Mouse (Mus musculus): ENCODE results near the gene Senp7.
A peak's percentile ranks its signal among the peaks of the same experiment; 100 is the strongest.
"Not testable (repeated sequence)": the region's sequence is repeated elsewhere in the genome, so short reads cannot be mapped to it uniquely, and the experiment has no call there.

The Senp7 gene

DNA sequence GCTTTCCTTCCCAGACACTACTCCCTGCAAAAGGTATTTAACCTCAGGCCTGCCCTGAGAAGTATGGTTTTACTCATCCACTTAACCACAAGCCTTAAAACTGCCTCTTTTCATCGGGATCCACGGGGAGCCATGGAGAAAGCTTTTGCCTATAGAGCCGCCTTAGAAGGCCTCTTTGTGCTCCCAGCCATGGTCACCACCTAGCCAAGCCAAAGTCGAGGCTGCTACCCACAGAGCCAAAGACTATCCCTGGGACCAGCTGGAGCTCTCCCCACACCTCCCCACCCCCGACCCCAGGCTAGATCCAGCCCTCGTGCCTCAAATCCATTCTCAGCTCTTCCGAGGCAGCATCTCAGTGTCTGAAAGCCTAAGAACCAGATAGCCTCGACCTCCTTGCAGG is 18.0 kb downstream of the Senp7 start:
- DNase-seq (ENCODE audit: low read depth), result no peak

DNA sequence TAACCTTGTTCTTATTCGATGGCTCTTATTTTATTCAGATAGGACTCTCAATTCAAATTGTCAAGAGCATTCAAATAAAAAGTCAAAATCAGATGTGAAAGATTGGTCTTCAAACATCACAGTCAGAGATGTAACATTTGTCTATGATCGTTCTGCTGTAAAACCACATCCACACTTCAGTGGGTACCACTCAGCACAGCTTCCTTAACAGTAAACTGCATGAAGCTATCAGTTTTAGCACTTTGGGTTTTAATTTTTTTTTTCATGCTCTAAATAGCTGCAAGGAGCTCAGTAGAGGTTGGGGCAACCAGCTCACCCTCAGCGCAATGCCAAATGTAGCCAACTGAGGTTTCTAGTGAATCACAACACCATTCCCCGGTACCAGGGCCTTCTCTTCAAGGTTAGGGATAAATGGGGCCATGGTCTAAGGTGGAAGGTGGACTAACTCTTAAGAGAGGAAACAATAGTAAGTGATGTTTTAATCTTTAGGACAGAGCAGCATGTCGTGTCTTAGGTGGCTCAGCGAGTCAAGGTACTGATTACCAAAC is 20.5 kb downstream of the Senp7 start:
- no peak for DNase-seq (ENCODE audit: low read depth)

DNA sequence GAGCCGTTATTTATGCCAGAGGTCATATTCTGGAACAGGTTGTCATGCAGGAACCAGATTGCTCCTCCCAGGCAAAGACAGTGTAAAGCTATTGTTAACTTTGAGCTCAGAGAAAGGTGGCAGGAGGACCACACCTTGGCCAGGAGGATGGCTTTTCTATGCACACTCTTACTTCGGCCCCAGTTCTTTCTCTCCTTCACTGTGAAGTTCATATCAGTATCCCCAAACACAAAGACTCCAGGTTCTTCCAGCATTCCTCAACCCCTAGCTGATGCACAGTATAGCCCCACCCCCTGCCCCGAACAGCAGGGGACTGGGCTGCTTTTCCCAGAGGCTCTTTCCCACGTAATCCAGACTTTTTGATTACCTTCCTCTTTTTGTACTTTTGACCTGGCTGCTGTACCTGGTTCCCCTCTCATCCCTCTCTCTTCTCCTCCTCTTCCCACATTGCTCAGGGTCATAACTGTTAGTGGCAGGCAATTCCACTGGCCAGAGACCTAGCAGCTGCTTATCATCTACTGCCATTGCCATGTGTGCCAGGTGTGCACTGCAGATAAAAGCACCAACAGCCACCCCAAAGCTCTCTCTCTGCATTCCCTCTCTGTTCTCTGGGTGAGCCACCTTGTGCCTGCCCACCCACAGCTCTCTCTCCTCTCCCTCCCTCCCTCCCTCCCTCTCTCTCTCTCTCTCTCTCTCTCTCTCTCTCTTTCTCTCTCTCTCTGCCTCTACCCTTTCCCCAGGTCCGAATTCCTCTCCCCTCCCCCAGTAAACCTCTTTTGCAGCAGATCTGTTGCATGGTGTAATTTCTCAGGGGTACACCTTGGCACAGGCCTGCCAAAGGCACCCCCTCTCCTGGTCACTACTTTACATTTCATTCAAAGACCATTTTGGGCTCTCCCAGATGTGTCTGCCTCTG is 23.4 kb downstream of the Senp7 start:
- no peak for DNase-seq (ENCODE audit: low read depth)

DNA sequence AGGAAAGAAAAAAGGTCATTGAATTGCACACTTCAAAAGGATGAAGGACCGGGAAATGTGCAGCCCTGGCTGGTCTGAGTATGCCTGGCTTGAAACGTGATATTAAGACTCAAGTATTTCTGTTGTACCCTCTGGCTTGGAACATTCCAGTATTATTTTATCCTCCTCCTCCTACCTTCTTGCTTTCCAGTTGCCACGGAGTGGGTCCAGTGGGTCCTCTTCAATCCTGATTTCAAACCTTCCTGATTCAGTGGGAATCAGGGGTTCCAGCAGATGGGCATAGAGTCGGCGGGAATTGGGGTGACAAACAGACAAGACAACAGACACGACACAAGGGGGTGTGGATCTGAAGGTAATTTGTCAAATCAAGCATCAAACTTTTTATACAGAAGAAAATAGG is 24.4 kb downstream of the Senp7 start:
- DNase-seq (ENCODE audit: low read depth), result no peak

DNA sequence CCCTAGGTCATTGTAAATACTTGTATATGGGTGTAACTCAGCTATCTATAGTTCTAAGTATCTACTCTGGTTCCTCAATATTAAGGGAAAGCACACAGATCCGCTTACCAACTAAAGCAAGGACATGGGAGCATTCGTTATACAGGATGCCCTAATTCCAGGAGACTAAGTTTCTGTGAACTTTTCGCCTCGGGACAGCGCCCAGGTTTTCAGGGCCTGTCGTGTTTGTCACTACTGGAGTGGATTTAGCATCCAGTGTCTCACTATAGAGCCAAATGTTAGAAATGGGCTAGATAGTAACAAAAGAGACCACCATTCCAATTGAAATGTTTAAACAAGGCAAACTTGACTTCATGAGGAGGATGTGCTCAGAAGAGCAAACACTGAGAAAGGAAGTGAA is 25.0 kb downstream of the Senp7 start:
- DNase-seq (ENCODE audit: low read depth), result not testable (repeated sequence)

DNA sequence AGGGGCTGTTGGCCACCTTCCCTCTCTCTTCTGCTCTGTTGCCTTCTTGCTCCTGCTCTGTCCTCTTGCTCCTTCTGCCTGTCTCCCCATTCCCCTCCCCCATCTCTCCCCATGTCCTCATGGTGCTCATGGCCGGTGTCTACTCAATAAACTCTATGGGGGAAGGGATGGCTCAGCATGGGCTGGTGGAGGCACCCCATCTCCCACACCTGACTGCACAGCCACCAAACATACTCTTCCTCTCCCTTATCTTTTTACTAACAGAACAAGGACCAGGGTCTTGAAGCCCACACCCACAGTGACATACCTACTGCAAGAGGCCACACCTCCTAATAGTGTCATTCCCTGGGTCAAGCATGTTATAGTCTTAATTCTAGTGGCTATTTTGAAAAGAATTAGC is 26.0 kb downstream of the Senp7 start:
- no peak for DNase-seq (ENCODE audit: low read depth)

DNA sequence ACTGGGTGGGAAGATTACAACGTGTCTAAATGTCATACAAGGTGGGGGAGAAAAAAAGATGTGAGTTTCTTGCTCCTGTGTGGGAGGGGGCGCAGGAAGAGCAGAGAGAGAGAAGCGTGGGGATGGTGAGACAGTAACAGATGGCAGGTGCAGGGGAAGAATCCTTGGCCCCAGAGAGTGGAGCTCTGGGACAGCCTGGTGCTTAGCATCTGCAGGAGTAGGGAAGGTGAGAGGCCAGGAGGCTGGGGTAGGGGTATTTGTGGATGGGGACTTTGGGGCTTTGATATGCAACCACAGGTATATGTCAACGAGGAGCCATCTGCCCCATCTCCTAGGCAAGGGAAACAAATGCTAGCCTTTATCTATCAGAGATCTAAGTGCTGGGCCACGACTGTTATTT is 26.4 kb downstream of the Senp7 start:
- DNase-seq (ENCODE audit: low read depth), result no peak

DNA sequence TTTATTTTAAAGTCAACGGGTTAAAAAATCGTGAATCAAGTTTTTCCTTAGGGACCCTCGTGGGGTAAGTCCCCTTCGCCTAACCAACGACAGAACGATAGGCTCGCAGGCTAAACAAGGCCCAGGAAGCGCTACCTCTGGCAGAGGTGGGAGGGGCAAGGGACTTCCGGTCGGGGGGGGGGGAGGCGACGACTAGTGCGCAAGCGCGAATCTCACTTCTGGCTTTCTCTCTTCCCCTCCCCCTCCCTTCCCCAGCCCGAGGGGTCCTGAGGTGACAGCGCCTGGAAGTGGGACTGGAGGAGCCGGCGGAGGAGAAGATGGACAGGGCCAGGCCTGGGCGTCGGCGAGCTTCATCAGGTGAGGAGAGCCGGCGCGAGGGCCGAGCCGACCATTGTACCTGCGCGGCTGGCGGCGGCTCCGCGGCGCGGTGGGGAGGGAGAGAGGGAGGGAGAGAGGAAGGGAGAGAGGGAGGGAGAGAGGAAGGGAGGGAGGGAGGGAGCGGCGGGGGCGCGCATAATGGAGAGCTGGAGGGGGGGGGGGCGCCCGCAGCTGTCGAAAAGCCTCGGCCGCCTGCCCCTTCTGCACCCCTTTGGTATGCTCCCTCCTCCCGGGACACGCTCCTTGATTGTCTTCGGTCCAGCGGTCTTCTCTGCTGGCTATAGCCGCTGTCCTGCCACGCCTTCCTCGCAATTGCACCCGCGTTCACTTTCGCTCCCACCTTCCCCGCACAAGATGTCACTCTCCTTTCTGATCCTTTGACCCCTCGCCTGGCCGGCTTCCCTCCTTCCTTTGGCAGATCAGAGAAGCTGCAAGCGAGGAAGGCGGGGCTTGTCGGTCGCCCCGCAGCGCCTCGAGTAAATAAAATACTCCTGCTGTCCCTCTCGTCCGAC is 27.3 kb downstream of the Senp7 start:
- DNase-seq (ENCODE audit: low read depth), result peak; percentile 62

DNA sequence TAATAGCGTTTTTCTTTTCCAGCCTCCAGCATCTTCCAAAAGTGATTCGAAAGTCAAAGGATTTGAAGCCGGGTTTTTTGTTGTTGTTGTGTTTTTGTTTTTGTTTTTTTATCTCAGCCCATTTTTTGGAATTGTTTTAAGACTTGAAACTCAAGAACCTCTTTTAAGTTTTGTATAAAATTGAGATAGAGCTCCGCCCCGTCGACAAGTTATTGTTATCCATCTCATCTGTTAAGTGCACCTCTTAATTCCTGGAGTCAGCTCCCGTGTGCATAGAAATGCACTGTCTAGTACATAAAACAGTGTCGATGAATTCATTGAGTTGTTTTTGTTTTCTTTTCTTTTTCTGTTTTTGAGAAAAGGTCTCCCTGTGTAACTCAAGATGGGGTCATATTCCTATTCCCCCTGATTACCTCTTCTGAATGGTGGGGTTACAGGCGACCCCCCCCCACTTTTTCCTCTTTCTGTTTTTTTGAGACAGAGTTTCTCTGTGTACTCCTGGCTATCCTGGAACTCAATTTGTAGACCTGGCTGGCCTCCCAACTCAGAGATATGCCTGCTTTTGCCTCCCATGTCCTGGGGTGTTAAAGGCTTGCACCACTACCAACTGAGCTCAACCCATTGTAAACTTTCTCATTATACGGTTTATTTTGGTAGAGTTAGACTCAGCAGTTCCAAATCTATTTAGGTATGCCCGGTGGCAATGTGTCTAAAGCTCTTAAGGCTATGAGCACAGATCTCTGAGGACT is 28.2 kb downstream of the Senp7 start:
- peak; percentile 26 for DNase-seq (ENCODE audit: low read depth)

DNA sequence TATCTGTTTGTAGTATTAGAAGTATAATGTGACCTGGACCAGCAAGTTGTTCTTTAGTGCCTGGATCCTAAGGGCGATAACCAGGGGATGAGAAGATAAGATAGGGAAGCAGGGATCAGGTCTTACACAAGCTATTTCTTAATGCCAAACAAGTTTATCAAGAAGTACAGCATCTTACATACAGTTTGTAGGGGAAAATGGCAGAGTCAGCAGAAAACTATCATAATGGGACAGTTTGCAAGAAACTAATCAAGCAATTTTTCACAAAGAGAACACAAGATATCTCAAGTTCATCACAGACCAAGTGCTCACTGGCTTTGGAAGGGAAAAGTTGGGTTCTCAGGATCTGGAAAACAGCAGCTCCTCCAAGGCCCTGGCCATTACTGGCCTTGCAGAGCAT is 31.3 kb downstream of the Senp7 start:
- DNase-seq (ENCODE audit: low read depth), result no peak

DNA sequence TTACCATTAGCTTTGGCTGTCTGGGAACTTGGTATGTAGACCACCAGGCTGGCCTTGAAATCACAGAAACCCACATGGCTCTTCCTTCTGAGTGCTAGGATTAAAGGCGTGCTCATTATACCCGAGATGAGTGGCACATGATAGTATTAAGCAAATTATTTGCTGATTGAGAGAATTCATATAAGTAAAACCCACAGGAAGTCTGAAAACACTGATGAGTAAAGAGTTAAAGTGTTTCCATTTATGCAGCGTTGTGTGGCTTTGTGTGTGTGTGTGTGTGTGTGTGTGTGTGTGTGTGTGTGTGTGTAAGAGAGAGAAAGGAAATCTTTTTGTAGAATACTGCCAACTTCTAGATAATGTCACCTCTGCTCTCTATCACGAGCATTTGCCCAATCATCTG is 33.6 kb downstream of the Senp7 start:
- no peak for DNase-seq (ENCODE audit: low read depth)

DNA sequence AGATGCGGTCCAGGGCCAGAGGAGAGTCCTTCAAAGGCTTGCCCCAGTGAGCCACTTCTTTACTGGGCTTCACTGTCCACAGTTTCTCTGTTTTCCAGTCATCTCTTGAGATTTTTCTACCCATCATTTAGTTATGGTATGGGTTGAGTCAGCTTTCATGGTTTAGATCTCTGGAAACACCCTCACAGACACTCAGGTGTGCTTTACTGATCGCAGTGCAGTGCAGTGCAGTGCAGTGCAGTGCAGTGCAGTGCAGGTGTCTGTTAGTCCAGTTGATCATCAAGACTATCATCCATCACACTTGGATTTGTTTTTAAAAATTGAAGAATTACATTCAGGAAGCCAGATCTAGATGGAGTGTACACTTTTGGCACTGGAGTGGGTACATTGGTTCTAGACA is 38.2 kb downstream of the Senp7 start:
- no peak for DNase-seq (ENCODE audit: low read depth)

DNA sequence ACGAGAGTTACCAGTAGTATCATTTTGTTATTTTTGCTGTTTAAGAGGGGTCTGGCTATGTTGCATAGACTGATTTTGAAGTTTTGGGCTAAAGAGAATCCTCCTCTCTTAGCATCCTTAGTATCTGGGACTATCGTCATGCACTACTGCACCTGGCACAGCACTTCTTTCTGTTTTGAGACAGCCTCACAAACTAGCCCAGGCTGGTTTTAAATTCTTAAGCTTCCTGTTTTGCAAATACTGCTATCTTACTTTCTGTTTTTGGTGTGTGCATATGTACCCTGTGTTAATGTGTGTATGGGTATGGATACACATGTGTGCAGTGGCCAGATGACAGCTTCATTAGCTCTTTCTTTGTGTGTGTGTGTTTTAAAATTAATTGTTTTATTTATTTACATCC is 42.2 kb downstream of the Senp7 start:
- DNase-seq (ENCODE audit: low read depth), result no peak

DNA sequence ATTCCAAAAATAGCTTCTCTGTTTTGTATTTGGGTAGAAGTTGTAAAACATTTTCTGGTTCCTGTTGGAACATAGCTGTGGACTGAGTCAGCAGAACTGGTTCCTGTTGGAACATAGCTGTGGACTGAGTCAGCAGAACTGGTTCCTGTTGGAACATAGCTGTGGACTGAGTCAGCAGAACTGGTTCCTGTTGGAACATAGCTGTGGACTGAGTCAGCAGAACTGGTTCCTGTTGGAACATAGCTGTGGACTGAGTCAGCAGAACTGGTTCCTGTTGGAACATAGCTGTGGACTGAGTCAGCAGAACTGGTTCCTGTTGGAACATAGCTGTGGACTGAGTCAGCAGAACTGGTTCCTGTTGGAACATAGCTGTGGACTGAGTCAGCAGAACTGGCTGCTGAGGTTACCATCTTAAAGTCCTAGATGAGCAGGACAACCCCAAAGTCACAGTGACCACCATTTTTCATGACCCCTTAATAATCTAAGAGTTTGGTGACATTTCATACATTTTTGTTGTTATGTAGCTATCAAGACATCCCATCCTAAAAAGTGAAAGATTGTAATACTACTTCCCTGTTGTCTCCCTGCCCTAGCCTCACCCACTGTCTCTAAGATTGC is 48.4 kb downstream of the Senp7 start:
- not testable (repeated sequence) for DNase-seq (ENCODE audit: low read depth)

DNA sequence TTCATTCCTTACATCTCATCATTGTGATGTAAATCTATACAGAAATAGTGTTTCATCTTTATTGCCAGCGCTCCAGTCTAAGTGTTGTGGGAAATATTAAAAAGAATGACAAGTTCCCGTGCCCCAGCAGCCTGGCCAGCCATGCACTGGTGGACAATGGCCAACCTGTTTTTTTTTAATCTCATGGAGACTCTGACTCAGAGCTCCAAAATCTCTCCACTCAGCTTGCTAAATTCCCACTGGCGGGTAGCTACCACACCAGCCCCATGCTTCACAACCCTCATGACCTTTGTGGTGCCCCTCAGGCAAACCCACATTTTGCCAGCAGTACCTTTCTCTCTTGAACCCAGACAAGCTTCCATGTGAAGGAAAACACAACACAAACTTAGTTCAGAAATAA is 67.6 kb downstream of the Senp7 start:
- DNase-seq (ENCODE audit: low read depth), result no peak

DNA sequence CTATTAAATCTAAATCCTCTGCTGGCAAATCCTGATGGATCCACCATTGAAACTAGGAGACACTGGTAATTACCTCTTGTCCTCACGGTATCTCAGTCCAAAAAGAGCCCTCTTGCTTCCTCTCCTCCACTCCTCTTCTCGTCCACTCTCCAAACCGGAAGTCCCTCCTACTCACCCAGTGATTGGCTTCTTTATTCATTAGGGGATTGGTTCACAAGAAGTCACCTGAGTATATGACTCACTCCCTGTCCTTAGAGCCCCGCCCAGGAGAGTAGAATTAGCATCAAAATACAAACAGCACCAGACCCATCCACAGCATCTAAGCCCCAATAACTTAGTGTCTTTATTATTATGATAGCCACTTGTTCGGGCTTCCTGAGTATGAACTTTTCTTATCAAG is 68.0 kb downstream of the Senp7 start:
- DNase-seq (ENCODE audit: low read depth), result no peak

DNA sequence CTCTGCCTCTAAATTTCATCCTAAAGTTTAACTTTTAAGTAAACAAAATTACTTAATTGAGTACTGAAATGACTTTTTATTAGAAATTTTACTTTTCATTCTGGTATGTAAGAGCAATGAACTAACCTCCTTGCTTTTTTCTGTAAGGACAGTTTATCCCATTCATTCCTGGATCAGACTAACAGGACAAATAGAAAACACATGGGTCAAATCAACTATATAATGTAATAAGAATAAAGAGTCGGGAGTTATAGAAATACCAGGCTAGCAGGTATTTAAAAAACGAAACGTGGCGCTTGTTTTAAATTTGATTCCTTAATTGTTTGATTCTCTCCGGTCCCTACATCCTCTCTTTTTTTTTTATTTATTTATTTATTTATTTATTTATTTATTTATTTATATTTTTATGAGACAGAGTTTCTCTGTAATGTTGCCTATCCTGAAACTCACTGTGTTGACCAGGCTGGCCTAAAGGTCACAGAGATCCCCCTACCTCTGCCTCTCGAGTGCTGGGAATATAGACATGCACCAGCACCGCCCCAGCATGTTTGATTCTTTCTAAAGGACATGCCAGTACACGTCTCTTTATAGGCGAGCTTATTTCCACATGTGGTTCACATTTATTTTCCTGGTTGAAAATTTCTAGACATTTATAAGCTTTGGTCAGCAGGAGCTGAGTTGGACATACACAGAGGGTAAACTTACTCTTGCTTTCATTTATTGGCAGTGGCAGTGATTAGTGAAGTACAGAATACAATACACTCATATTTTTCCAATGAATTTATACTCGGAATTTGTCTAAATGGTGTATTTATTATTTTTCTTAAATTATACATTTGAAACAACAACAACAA is 69.4 kb downstream of the Senp7 start:
- DNase-seq (ENCODE audit: low read depth), result no peak

DNA sequence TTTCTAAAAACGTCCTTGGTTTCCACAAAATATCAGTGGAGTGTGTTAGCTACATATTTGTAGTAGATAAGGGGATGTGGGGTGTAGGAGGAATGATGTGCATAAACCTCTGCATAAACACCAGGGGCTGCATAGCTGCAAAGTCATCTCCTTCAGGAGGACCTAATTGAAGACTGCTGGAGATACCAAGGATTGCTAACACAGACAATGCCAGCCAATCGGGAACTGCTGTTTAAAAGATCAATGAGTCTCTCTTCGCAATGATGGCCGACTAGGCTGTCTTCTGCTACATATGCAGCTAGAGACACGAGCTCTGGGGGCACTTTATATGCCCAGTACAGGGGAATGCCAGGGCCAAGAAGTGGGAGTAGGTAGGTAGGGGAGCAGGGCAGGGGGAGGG is 74.4 kb downstream of the Senp7 start:
- DNase-seq (ENCODE audit: low read depth), result no peak

DNA sequence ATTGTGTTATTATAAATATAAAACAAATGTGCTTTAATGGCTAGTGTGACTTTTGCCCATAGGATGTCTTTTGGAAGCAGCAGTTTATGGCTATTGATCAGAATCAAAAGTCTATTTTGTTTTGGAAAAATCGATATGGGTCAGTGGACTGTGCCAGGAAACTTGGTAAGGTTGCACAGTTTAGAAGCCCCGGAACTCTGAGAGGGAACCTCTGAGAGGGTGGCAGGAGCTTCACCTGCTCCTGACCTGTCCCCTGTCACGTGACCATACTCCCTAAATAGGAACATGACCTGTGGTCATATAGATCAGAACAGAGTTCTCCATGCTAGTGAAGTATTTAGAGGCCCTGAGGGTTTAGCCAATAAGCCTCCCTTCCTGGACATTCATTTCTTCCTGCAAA is 75.9 kb downstream of the Senp7 start:
- DNase-seq (ENCODE audit: low read depth), result no peak

DNA sequence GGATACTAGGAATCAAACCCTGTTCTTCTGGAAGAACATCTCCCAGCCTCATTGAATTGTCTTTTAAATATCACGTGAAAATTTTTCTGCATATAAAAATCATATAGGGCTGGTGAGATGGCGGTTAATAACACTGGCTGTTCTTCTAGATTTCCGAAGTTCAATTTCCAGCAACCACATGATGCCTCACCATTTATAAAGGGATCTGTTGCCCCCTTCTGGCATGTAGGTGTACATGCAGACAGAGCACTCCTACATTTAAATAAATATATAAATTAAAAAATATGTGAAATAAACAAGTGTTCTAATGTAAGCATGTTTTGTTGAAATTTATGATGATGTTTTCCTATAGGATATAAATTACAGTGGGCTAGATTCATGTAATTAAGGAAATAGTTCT is 83.5 kb downstream of the Senp7 start:
- DNase-seq (ENCODE audit: low read depth), result peak; percentile 34

DNA sequence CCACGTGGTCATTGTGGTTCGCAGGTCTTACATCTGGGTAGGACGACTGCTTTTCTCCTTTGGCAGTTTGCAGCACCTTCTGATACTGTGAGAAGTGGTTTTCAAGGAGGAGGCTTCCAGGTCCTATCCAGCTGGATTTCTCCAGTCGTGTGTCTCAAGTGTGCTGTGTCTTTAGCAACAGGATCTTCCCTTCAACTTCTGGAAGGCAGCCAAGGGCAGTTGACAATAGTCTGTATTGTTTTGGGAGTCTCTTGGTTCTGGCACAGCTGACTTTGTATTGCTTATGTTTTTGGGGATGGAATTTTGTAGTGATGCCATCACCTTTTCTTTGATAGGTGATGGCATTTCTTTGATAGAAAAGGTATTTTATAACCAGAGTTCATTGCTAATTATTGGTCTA is 86.0 kb downstream of the Senp7 start:
- DNase-seq (ENCODE audit: low read depth), result no peak

All from c-Kit-positive CD71-negative TER-119-negative erythroid progenitor cells, embryonic 14.5 days (primary cell).